16 mouse cellular contexts compared by ENCODE assay signal in genomic region chr1:36761568-36761967, GRCm38 (mm10). TPM values are rescaled to one million over a fixed set of nuclear protein-coding genes. Genes with fewer than 3 reads are reported as not detected.
A peak's percentile ranks its signal among the peaks of the same experiment; 100 is the strongest.
DNase-seq lines count a peak whose midpoint lies in the region; ATAC-seq and TF ChIP-seq lines count a peak whose summit lies in the region.
"Had no signal": no experiment of that assay in that cellular context is flagged by ENCODE, and none has a peak within 500 bp of the region (broad histone marks: within the 10 kb centered on the region; RNA-seq: fewer than 3 reads in every experiment).

TSS of gene Zap70 (plus strand) at chr1:36761798.

- no peak for TF ChIP-seq CTCF in spleen, adult 2 months (IDR thresholded peaks at IDR 0.05; ENCODE audit: extremely low read depth, insufficient read depth, insufficient read length, insufficient replicate concordance)
- TF ChIP-seq CTCF in bone marrow, adult 2 months (IDR thresholded peaks at IDR 0.05; ENCODE audit: control insufficient read depth, insufficient read depth, low read length): no peak

- peaks cover 23% of the 10 kb centered on the region; the same call in 1 of the 2 replicates for H3K4me1 ChIP-seq in spleen, adult 2 months (ENCODE audit: control insufficient read depth, insufficient read depth, insufficient read length)
- no peaks in the 10 kb centered on the region; the same call in 1 of the 2 replicates for H3K4me1 ChIP-seq in bone marrow, adult 2 months (ENCODE audit: control insufficient read depth, insufficient read depth, low read length)
- no peaks in the 10 kb centered on the region for H3K4me1 ChIP-seq in hindbrain, embryonic 13.5 days (replicated peaks)
- H3K4me1 ChIP-seq: midbrain, embryonic 13.5 days had no signal

- WGBS in spleen, adult 2 months: 57% methylated on average over 11 of the region's 11 CpGs
- WGBS in bone marrow, adult 2 months: 83% methylated on average over 11 of the region's 11 CpGs
- WGBS in hindbrain, embryonic 13.5 days: 88% methylated on average over 11 of the region's 11 CpGs

- H3K36me3 ChIP-seq in spleen, adult 2 months (ENCODE audit: control insufficient read depth, insufficient read depth, low read length): no peaks in the 10 kb centered on the region
- H3K36me3 ChIP-seq in hindbrain, embryonic 13.5 days: no peaks in the 10 kb centered on the region
- H3K36me3 ChIP-seq: limb, embryonic 12.5 days; midbrain, embryonic 13.5 days had no signal

- peak within 1 kb of the TSS; percentile 61; the same call in 1 of the 2 replicates for H3K4me3 ChIP-seq in spleen, adult 2 months (ENCODE audit: extremely low read depth, insufficient read depth, insufficient read length)
- H3K4me3 ChIP-seq in bone marrow, adult 2 months (replicated peaks; ENCODE audit: control insufficient read depth, low read depth, low read length): no peak within 1 kb of the TSS
- no peak within 1 kb of the TSS for H3K4me3 ChIP-seq in hindbrain, embryonic 13.5 days
- H3K4me3 ChIP-seq: limb, embryonic 12.5 days; midbrain, embryonic 13.5 days had no signal

- no peak within 1 kb of the TSS for H3K4me2 ChIP-seq in hindbrain, embryonic 13.5 days
- H3K4me2 ChIP-seq: limb, embryonic 12.5 days; midbrain, embryonic 13.5 days had no signal

- H3K27ac ChIP-seq in spleen, adult 2 months (ENCODE audit: insufficient read depth, low read length): peak within 1 kb of the TSS; percentile 92
- H3K27ac ChIP-seq in bone marrow, adult 2 months (ENCODE audit: control insufficient read depth, insufficient read depth, low read depth, low read length, poor library complexity): peak within 1 kb of the TSS; percentile 46; the same call in 1 of the 2 replicates
- no peak within 1 kb of the TSS for H3K27ac ChIP-seq in hindbrain, embryonic 13.5 days
- H3K27ac ChIP-seq: hindbrain, postnatal 0 days; limb, embryonic 12.5 days; macrophage; midbrain, embryonic 13.5 days had no signal

- no peak for ATAC-seq in hindbrain, embryonic 13.5 days (ENCODE audit: low FRiP score)
- ATAC-seq: hindbrain, postnatal 0 days; midbrain, embryonic 13.5 days had no signal

- H3K9ac ChIP-seq in hindbrain, embryonic 13.5 days: no peak within 1 kb of the TSS
- H3K9ac ChIP-seq: limb, embryonic 12.5 days; midbrain, embryonic 13.5 days had no signal

- peak; percentile 15; the same call in 1 of the 2 replicates for TF ChIP-seq POLR2A in spleen, adult 2 months (IDR thresholded peaks at IDR 0.05; ENCODE audit: low read depth, low read length)
- no peak for TF ChIP-seq POLR2A in bone marrow, adult 2 months (IDR thresholded peaks at IDR 0.05; ENCODE audit: borderline replicate concordance, control insufficient read depth, low read depth, low read length)

- H3K9me3 ChIP-seq in hindbrain, embryonic 13.5 days: no peaks in the 10 kb centered on the region
- H3K9me3 ChIP-seq: limb, embryonic 12.5 days; midbrain, embryonic 13.5 days had no signal

- H3K27me3 ChIP-seq in spleen, adult 2 months (ENCODE audit: control insufficient read depth, insufficient read depth, low read length): no peaks in the 10 kb centered on the region
- no peaks in the 10 kb centered on the region for H3K27me3 ChIP-seq in hindbrain, embryonic 13.5 days
- H3K27me3 ChIP-seq: limb, embryonic 12.5 days; midbrain, embryonic 13.5 days had no signal

- DNase-seq in spleen, adult 2 months (ENCODE audit: low read depth in 1 of 2, low spot score in 2 of 2): peak; percentile 29 to 67
- no peak for DNase-seq in spleen, adult 12 weeks (ENCODE audit: low spot score)
- peak; percentile 66 to 76 for DNase-seq in natural killer cell, adult 2 months (ENCODE audit: low spot score in 2 of 2)
- DNase-seq in thymus, postnatal 36 days: peak; percentile 75 to 83
- DNase-seq in adipocyte (ENCODE audit: low spot score): no peak
- DNase-seq: cerebellum, adult 11 months; cerebellum, postnatal 36 days; heart, adult 18-20 months; kidney, adult 9 months; right cerebral cortex, postnatal 4 days had no signal

RNA-seq across cellular contexts. Expression of gene Zap70, which starts in this region (rescaled TPM):
- polyA plus RNA-seq in spleen, adult 2 months (2012; rRNA removed): 40.5 and 59.0 TPM in 2 replicates
- polyA plus RNA-seq in bone marrow, adult 2 months (2011; ENCODE audit: insufficient read depth, insufficient read length, low replicate concordance, missing spikeins): 4.8 and 5.3 TPM in 2 replicates
- polyA plus RNA-seq in hindbrain, embryonic 13.5 days (2015; fragmentation: Nextera tagmentation; extraction: Ambion mirVana): 0.43 and 1.2 TPM in 2 replicates
- polyA plus RNA-seq: macrophage had no signal

Comparison
In these comparisons a context has a peak if more than half of its experiments do, and no peak if none do; other contexts are left out.
1. DNase-seq: peak in spleen, adult 2 months (2 of 2), natural killer cell, adult 2 months (2 of 2) and thymus, postnatal 36 days (2 of 2); none in spleen, adult 12 weeks (single experiment) and adipocyte (single experiment).